Mouse (Mus musculus) thymus, postnatal 0 days (tissue): Measurements from ENCODE around the gene Ski. TPM values are rescaled to one million over a fixed set of nuclear protein-coding genes. Genes with fewer than 3 reads are reported as not detected.
A peak's percentile ranks its signal among the peaks of the same experiment; 100 is the strongest.
"Not testable (repeated sequence)": the region's sequence is repeated elsewhere in the genome, so short reads cannot be mapped to it uniquely, and the experiment has no call there.

Experiments
- DNase-seq: peaks from one replicate; pipeline ENCODE4 v3.0.0-alpha.2; 2015; ENCODE audit warnings: low spot score
- polyA plus RNA-seq: library from polyadenylated mRNA; unstranded; fragments of >200 nt; fragmentation: Nextera tagmentation; extraction: Ambion mirVana; gene quantifications from 2 replicates; pipeline ENCODE4 v1.2.1, GENCODE M21; 2015

Ski gene
- polyA plus RNA-seq: 8.1 and 9.3 TPM in 2 replicates

GRCm38 (mm10) chr4:155222552-155222840 lies at the start of gene Ski:
Gene Ski, minus strand, starts transcription at chr4:155222592.
- DNase-seq: no peak

- DNase-seq: peak; percentile 39
Measured at GRCm38 (mm10) chr4:155268382-155268781, 46.0 kb upstream of the Ski start.

- no peak for DNase-seq
Measured at GRCm38 (mm10) chr4:155267639-155268175, 45.3 kb upstream of the Ski start.

- DNase-seq: no peak
Measured at GRCm38 (mm10) chr4:155267047-155267543, 44.7 kb upstream of the Ski start.

GRCm38 (mm10) chr4:155264521-155265321 lies 42.3 kb upstream of the Ski start:
- DNase-seq: no peak

- DNase-seq: no peak
Measured at GRCm38 (mm10) chr4:155252253-155252652, 29.9 kb upstream of the Ski start.

GRCm38 (mm10) chr4:155251147-155251546 lies 28.8 kb upstream of the Ski start:
- no peak for DNase-seq

- DNase-seq: no peak
Measured at GRCm38 (mm10) chr4:155250361-155251117, 28.1 kb upstream of the Ski start.

GRCm38 (mm10) chr4:155249648-155250351 lies 27.4 kb upstream of the Ski start, which contains the start of gene Faap20:
Gene Faap20, plus strand, starts transcription at chr4:155249802.
- peak; percentile 87 for DNase-seq

- DNase-seq: peak; percentile 92
Measured at GRCm38 (mm10) chr4:155249257-155249647, 26.9 kb upstream of the Ski start.

GRCm38 (mm10) chr4:155248054-155248453 lies 25.7 kb upstream of the Ski start:
- DNase-seq: not testable (repeated sequence)

- no peak for DNase-seq
Measured at GRCm38 (mm10) chr4:155246691-155247105, 24.3 kb upstream of the Ski start.

GRCm38 (mm10) chr4:155245770-155246492 lies 23.5 kb upstream of the Ski start:
- no peak for DNase-seq

GRCm38 (mm10) chr4:155243233-155243632 lies 20.8 kb upstream of the Ski start:
- no peak for DNase-seq

GRCm38 (mm10) chr4:155242292-155242691 lies 19.9 kb upstream of the Ski start:
- DNase-seq: no peak

- DNase-seq: no peak
Measured at GRCm38 (mm10) chr4:155241789-155242188, 19.4 kb upstream of the Ski start.

- no peak for DNase-seq
Measured at GRCm38 (mm10) chr4:155239494-155239893, 17.1 kb upstream of the Ski start.

- DNase-seq: no peak
Measured at GRCm38 (mm10) chr4:155238276-155238675, 15.9 kb upstream of the Ski start.

- no peak for DNase-seq
Measured at GRCm38 (mm10) chr4:155236737-155237385, 14.5 kb upstream of the Ski start.
